Mouse (Mus musculus): Measurements from ENCODE around the gene Itpr1. TPM values are rescaled to one million over a fixed set of nuclear protein-coding genes. Genes with fewer than 3 reads are reported as not detected.

Itpr1 gene
- polyA plus RNA-seq, 1 experiment from 2014 or later = 5.0 TPM

- H3K36me3 ChIP-seq = no peaks in the 10 kb centered on the region
- no peak overlapping the region for H3K27ac ChIP-seq (replicated peaks)
- no peaks in the 10 kb centered on the region for H3K4me1 ChIP-seq (replicated peaks)
- H3K9me3 ChIP-seq = no peaks in the 10 kb centered on the region
- H3K4me3 ChIP-seq = no peak overlapping the region
- H3K27me3 ChIP-seq = no peaks in the 10 kb centered on the region
- ATAC-seq (ENCODE audit: low FRiP score, low read depth) = no peak
- 81% methylated on average over 3 of the region's 3 CpGs for WGBS
- no peak overlapping the region for H3K4me2 ChIP-seq
- H3K9ac ChIP-seq = no peak overlapping the region
Measured at GRCm38 (mm10) chr6:108264164-108264563, 51.3 kb downstream of the Itpr1 start.

- Histone ChIP-seq H3K27ac (replicated peaks) (no peak overlapping the region), H3K4me2 (no peak overlapping the region), H3K27me3 (no peaks in the 10 kb centered on the region), H3K9me3 (no peaks in the 10 kb centered on the region), H3K4me3 (no peak overlapping the region), H3K36me3 (no peaks in the 10 kb centered on the region), H3K9ac (no peak overlapping the region), H3K4me1 (replicated peaks) (0 out of 2 replicates have a peak, but pooled peaks cover 5% of the 10 kb centered on the region)
- 66% methylated on average over 7 of the region's 7 CpGs for WGBS
- no peak for ATAC-seq (ENCODE audit: low FRiP score, low read depth)
Measured at GRCm38 (mm10) chr6:108273451-108273850, 60.6 kb downstream of the Itpr1 start.

GRCm38 (mm10) chr6:108274364-108275084 lies 61.6 kb downstream of the Itpr1 start:
- H3K36me3 ChIP-seq = no peaks in the 10 kb centered on the region
- ATAC-seq (ENCODE audit: low FRiP score, low read depth) = peak; percentile 73; the same call in 1 of the 2 replicates
- H3K9ac ChIP-seq = no peak overlapping the region
- no peaks in the 10 kb centered on the region for H3K9me3 ChIP-seq
- 0 out of 2 replicates have a peak, but pooled peaks cover 5% of the 10 kb centered on the region for H3K4me1 ChIP-seq (replicated peaks)
- H3K4me3 ChIP-seq = no peak overlapping the region
- no peak overlapping the region for H3K4me2 ChIP-seq
- 0 out of 2 replicates have a peak overlapping the region, but pooled peaks have one; percentile 7 for H3K27ac ChIP-seq (replicated peaks)
- H3K27me3 ChIP-seq = no peaks in the 10 kb centered on the region
- WGBS = 59% methylated on average over 10 of the region's 10 CpGs

- H3K4me2 ChIP-seq = no peak overlapping the region
- no peak overlapping the region for H3K4me3 ChIP-seq
- H3K27me3 ChIP-seq = no peaks in the 10 kb centered on the region
- no peaks in the 10 kb centered on the region for H3K9me3 ChIP-seq
- 0 out of 2 replicates have a peak, but pooled peaks cover 5% of the 10 kb centered on the region for H3K4me1 ChIP-seq (replicated peaks)
- no peak for ATAC-seq (ENCODE audit: low FRiP score, low read depth)
- H3K36me3 ChIP-seq = no peaks in the 10 kb centered on the region
- 83% methylated on average over 12 of the region's 12 CpGs for WGBS
- no peak overlapping the region for H3K27ac ChIP-seq (replicated peaks)
- no peak overlapping the region for H3K9ac ChIP-seq
Measured at GRCm38 (mm10) chr6:108276880-108277507, 64.1 kb downstream of the Itpr1 start.

- WGBS = 88% methylated on average over 12 of the region's 12 CpGs
- no peaks in the 10 kb centered on the region for H3K36me3 ChIP-seq
- no peak for ATAC-seq (ENCODE audit: low FRiP score, low read depth)
- H3K4me3 ChIP-seq = no peak overlapping the region
- H3K4me2 ChIP-seq = no peak overlapping the region
- H3K27ac ChIP-seq (replicated peaks) = no peak overlapping the region
- no peak overlapping the region for H3K9ac ChIP-seq
- H3K9me3 ChIP-seq = no peaks in the 10 kb centered on the region
- no peaks in the 10 kb centered on the region for H3K27me3 ChIP-seq
- 0 out of 2 replicates have a peak, but pooled peaks cover 5% of the 10 kb centered on the region for H3K4me1 ChIP-seq (replicated peaks)
Measured at GRCm38 (mm10) chr6:108277622-108278396, 64.9 kb downstream of the Itpr1 start.

GRCm38 (mm10) chr6:108278826-108279630 lies 66.1 kb downstream of the Itpr1 start:
- Histone ChIP-seq H3K4me2 (no peak overlapping the region), H3K4me3 (no peak overlapping the region), H3K36me3 (no peaks in the 10 kb centered on the region), H3K9ac (no peak overlapping the region), H3K27me3 (no peaks in the 10 kb centered on the region), H3K9me3 (no peaks in the 10 kb centered on the region), H3K4me1 (replicated peaks) (0 out of 2 replicates have a peak, but pooled peaks cover 5% of the 10 kb centered on the region), H3K27ac (replicated peaks) (no peak overlapping the region)
- WGBS = 96% methylated on average over 11 of the region's 11 CpGs
- no peak for ATAC-seq (ENCODE audit: low FRiP score, low read depth)

- no peaks in the 10 kb centered on the region for H3K36me3 ChIP-seq
- H3K27ac ChIP-seq (replicated peaks) = no peak overlapping the region
- no peak overlapping the region for H3K4me3 ChIP-seq
- WGBS = 89% methylated on average over 4 of the region's 4 CpGs
- no peak for ATAC-seq (ENCODE audit: low FRiP score, low read depth)
- H3K9me3 ChIP-seq = no peaks in the 10 kb centered on the region
- H3K4me2 ChIP-seq = no peak overlapping the region
- H3K27me3 ChIP-seq = no peaks in the 10 kb centered on the region
- no peak overlapping the region for H3K9ac ChIP-seq
- no peaks in the 10 kb centered on the region for H3K4me1 ChIP-seq (replicated peaks)
Measured at GRCm38 (mm10) chr6:108282131-108282530, 69.2 kb downstream of the Itpr1 start.

GRCm38 (mm10) chr6:108282621-108283020 lies 69.7 kb downstream of the Itpr1 start:
- Histone ChIP-seq H3K9me3 (no peaks in the 10 kb centered on the region), H3K4me1 (replicated peaks) (no peaks in the 10 kb centered on the region), H3K4me2 (no peak overlapping the region), H3K36me3 (no peaks in the 10 kb centered on the region), H3K9ac (no peak overlapping the region), H3K27me3 (no peaks in the 10 kb centered on the region), H3K4me3 (no peak overlapping the region), H3K27ac (replicated peaks) (no peak overlapping the region)
- 88% methylated on average over 3 of the region's 3 CpGs for WGBS
- no peak for ATAC-seq (ENCODE audit: low FRiP score, low read depth)

GRCm38 (mm10) chr6:108284688-108285087 lies 71.8 kb downstream of the Itpr1 start:
- H3K36me3 ChIP-seq = no peaks in the 10 kb centered on the region
- no peaks in the 10 kb centered on the region for H3K27me3 ChIP-seq
- ATAC-seq (ENCODE audit: low FRiP score, low read depth) = no peak
- no peak overlapping the region for H3K4me2 ChIP-seq
- 94% methylated on average over 3 of the region's 3 CpGs for WGBS
- H3K9me3 ChIP-seq = no peaks in the 10 kb centered on the region
- no peak overlapping the region for H3K27ac ChIP-seq (replicated peaks)
- no peaks in the 10 kb centered on the region for H3K4me1 ChIP-seq (replicated peaks)
- no peak overlapping the region for H3K9ac ChIP-seq
- no peak overlapping the region for H3K4me3 ChIP-seq

- Histone ChIP-seq H3K27me3 (no peaks in the 10 kb centered on the region), H3K4me2 (no peak overlapping the region), H3K9me3 (no peaks in the 10 kb centered on the region), H3K4me1 (replicated peaks) (no peaks in the 10 kb centered on the region), H3K9ac (no peak overlapping the region), H3K4me3 (no peak overlapping the region), H3K27ac (replicated peaks) (no peak overlapping the region), H3K36me3 (no peaks in the 10 kb centered on the region)
- WGBS = 65% methylated on average over 3 of the region's 3 CpGs
- no peak for ATAC-seq (ENCODE audit: low FRiP score, low read depth)
Measured at GRCm38 (mm10) chr6:108288979-108289378, 76.1 kb downstream of the Itpr1 start.

GRCm38 (mm10) chr6:108290978-108291377 lies 78.1 kb downstream of the Itpr1 start:
- Histone ChIP-seq H3K4me2 (no peak overlapping the region), H3K27me3 (no peaks in the 10 kb centered on the region), H3K9ac (no peak overlapping the region), H3K4me1 (replicated peaks) (no peaks in the 10 kb centered on the region), H3K4me3 (no peak overlapping the region), H3K9me3 (no peaks in the 10 kb centered on the region), H3K27ac (replicated peaks) (no peak overlapping the region), H3K36me3 (no peaks in the 10 kb centered on the region)
- ATAC-seq (ENCODE audit: low FRiP score, low read depth) = no peak
- 92% methylated on average over 2 of the region's 2 CpGs for WGBS
